Mouse (Mus musculus) adrenal gland, adult 2 months (tissue): ENCODE results near the gene Hist1h1t. TPM values are rescaled to one million over a fixed set of nuclear protein-coding genes. Genes with fewer than 3 reads are reported as not detected.
"Not testable (repeated sequence)": the region's sequence is repeated elsewhere in the genome, so short reads cannot be mapped to it uniquely, and the experiment has no call there.

Experiments used
- DNase-seq: peaks from one replicate; pipeline ENCODE4 v3.0.0; 2021
- polyA plus RNA-seq: library from polyadenylated mRNA; depleted of rRNA; stranded (reverse); fragments of >200 nt; gene quantifications from 2 replicates; pipeline ENCODE4 v1.2.3, GENCODE M21; 2012
- total RNA-seq, 2 experiments: library from RNA; stranded (reverse); gene quantifications; 2 replicates each; pipeline ENCODE4 v1.2.3; 2021

Hist1h1t gene
- total and polyA plus RNA-seq, 3 experiments = not detected

GRCm38 (mm10) chr13:23699767-23700166 lies 4.2 kb downstream of the Hist1h1t start:
- DNase-seq = no peak

GRCm38 (mm10) chr13:23700786-23701520 lies 5.3 kb downstream of the Hist1h1t start:
- peak; percentile 81 for DNase-seq

GRCm38 (mm10) chr13:23702220-23702619 lies 6.6 kb downstream of the Hist1h1t start:
- DNase-seq = no peak

GRCm38 (mm10) chr13:23702801-23703200 lies 7.2 kb downstream of the Hist1h1t start:
- DNase-seq = not testable (repeated sequence)

- no peak for DNase-seq
Measured at GRCm38 (mm10) chr13:23705751-23706356, 10.2 kb downstream of the Hist1h1t start.

- DNase-seq = no peak
Measured at GRCm38 (mm10) chr13:23706771-23707170, 11.2 kb downstream of the Hist1h1t start.

GRCm38 (mm10) chr13:23708041-23708440 lies 12.4 kb downstream of the Hist1h1t start:
- no peak for DNase-seq

- no peak for DNase-seq
Measured at GRCm38 (mm10) chr13:23708654-23709053, 13.0 kb downstream of the Hist1h1t start.

- DNase-seq = peak; percentile 47
Measured at GRCm38 (mm10) chr13:23709714-23710373, 14.2 kb downstream of the Hist1h1t start.

- peak; percentile 83 for DNase-seq
Measured at GRCm38 (mm10) chr13:23710374-23711089, 14.9 kb downstream of the Hist1h1t start, which contains the start of gene Hfe. TSS of gene Hfe (minus strand) at chr13:23710854.

- no peak for DNase-seq
Measured at GRCm38 (mm10) chr13:23716261-23717042, 20.8 kb downstream of the Hist1h1t start.

- DNase-seq = no peak
Measured at GRCm38 (mm10) chr13:23717176-23717575, 21.6 kb downstream of the Hist1h1t start.

- DNase-seq = not testable (repeated sequence)
Measured at GRCm38 (mm10) chr13:23717593-23718245, 22.1 kb downstream of the Hist1h1t start.

- DNase-seq = no peak
Measured at GRCm38 (mm10) chr13:23724239-23724638, 28.6 kb downstream of the Hist1h1t start.

- DNase-seq = no peak
Measured at GRCm38 (mm10) chr13:23725213-23725612, 29.6 kb downstream of the Hist1h1t start.

- DNase-seq = no peak
Measured at GRCm38 (mm10) chr13:23728472-23729191, 33.0 kb downstream of the Hist1h1t start.

GRCm38 (mm10) chr13:23729192-23729525 lies 33.5 kb downstream of the Hist1h1t start:
- DNase-seq = no peak

- DNase-seq = no peak
Measured at GRCm38 (mm10) chr13:23729706-23730105, 34.1 kb downstream of the Hist1h1t start.

- peak; percentile 63 for DNase-seq
Measured at GRCm38 (mm10) chr13:23730479-23730878, 34.9 kb downstream of the Hist1h1t start.

- DNase-seq = peak; percentile 41
Measured at GRCm38 (mm10) chr13:23732156-23732804, 36.7 kb downstream of the Hist1h1t start.
